16 mouse cellular contexts compared by ENCODE assay signal in the genomic region with DNA sequence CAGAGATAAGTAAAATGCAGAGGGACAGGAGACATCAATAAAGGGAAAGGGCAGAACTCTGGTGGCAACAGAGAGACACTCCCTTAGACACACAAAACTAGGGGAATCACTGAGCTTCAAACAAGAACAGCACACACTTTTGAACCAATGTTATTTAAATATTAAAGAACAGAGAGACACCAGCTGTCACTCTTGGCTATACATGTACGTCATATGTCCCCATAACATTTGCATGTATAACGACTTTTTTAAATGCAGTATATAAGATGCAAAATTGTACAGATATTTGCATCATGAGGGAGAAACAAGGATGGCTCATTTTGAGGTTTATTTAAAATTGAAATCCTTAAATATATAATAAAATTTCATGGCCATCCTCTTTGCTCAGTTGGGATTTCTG.
DNase-seq lines count a peak whose midpoint lies in the region; ATAC-seq and TF ChIP-seq lines count a peak whose summit lies in the region.
"Had no signal": no experiment of that assay in that cellular context is flagged by ENCODE, and none has a peak within 500 bp of the region (broad histone marks: within the 10 kb centered on the region; RNA-seq: fewer than 3 reads in every experiment).

No protein-coding gene starts in this region.

- H3K9ac ChIP-seq in forebrain, embryonic 14.5 days (ENCODE audit: low read length) = no peak overlapping the region
- no peak overlapping the region for H3K9ac ChIP-seq in forebrain, embryonic 12.5 days
- H3K9ac ChIP-seq in forebrain, embryonic 16.5 days (replicated peaks; ENCODE audit: low read depth, low read length) = no peak overlapping the region
- H3K9ac ChIP-seq: embryonic facial prominence, embryonic 12.5 days had no signal

- no peaks in the 10 kb centered on the region for H3K36me3 ChIP-seq in forebrain, embryonic 14.5 days (ENCODE audit: control insufficient read depth, insufficient read depth, low read length)
- no peaks in the 10 kb centered on the region for H3K36me3 ChIP-seq in forebrain, embryonic 12.5 days (replicated peaks)
- no peaks in the 10 kb centered on the region for H3K36me3 ChIP-seq in forebrain, embryonic 16.5 days (ENCODE audit: control insufficient read depth, insufficient read depth)
- H3K36me3 ChIP-seq: embryonic facial prominence, embryonic 10.5 days; embryonic facial prominence, embryonic 12.5 days had no signal

- TF ChIP-seq CTCF in brain, embryonic 14.5 days (IDR thresholded peaks at IDR 0.05; ENCODE audit: borderline replicate concordance, extremely low read depth, insufficient read depth, insufficient read length) = no peak

- H3K27ac ChIP-seq in forebrain, embryonic 14.5 days (ENCODE audit: low read depth, low read length) = no peak overlapping the region
- H3K27ac ChIP-seq in forebrain, embryonic 12.5 days = no peak overlapping the region
- no peak overlapping the region for H3K27ac ChIP-seq in forebrain, embryonic 16.5 days (ENCODE audit: low read length)
- H3K27ac ChIP-seq: embryonic facial prominence, embryonic 10.5 days; embryonic facial prominence, embryonic 12.5 days had no signal

- H3K27me3 ChIP-seq in forebrain, embryonic 14.5 days (replicated peaks; ENCODE audit: control insufficient read depth, insufficient read depth, low read length) = no peaks in the 10 kb centered on the region
- H3K27me3 ChIP-seq in forebrain, embryonic 12.5 days = no peaks in the 10 kb centered on the region
- H3K27me3 ChIP-seq in forebrain, embryonic 16.5 days (replicated peaks; ENCODE audit: control insufficient read depth, insufficient read depth, low read length) = no peaks in the 10 kb centered on the region
- H3K27me3 ChIP-seq: embryonic facial prominence, embryonic 12.5 days had no signal

- no peak overlapping the region for H3K4me2 ChIP-seq in forebrain, embryonic 14.5 days (ENCODE audit: low read length)
- H3K4me2 ChIP-seq in forebrain, embryonic 12.5 days = no peak overlapping the region
- no peak overlapping the region for H3K4me2 ChIP-seq in forebrain, embryonic 16.5 days (ENCODE audit: low read length)
- H3K4me2 ChIP-seq: embryonic facial prominence, embryonic 12.5 days had no signal

- H3K4me3 ChIP-seq in forebrain, embryonic 14.5 days (ENCODE audit: low read depth, low read length) = no peak overlapping the region
- H3K4me3 ChIP-seq in forebrain, embryonic 12.5 days (replicated peaks) = no peak overlapping the region
- H3K4me3 ChIP-seq in forebrain, embryonic 16.5 days (replicated peaks; ENCODE audit: low read length) = no peak overlapping the region
- H3K4me3 ChIP-seq: embryonic facial prominence, embryonic 10.5 days; embryonic facial prominence, embryonic 12.5 days had no signal

- no peak for TF ChIP-seq POLR2A in brain, embryonic 14.5 days (IDR thresholded peaks at IDR 0.05; ENCODE audit: borderline replicate concordance, extremely low read depth, insufficient read depth, insufficient read length, poor library complexity, severe bottlenecking)

- no peaks in the 10 kb centered on the region for H3K4me1 ChIP-seq in forebrain, embryonic 14.5 days (ENCODE audit: control insufficient read depth, insufficient read depth, low read length)
- no peaks in the 10 kb centered on the region for H3K4me1 ChIP-seq in forebrain, embryonic 12.5 days
- no peaks in the 10 kb centered on the region for H3K4me1 ChIP-seq in forebrain, embryonic 16.5 days (replicated peaks; ENCODE audit: control insufficient read depth, insufficient read depth, low read length)
- H3K4me1 ChIP-seq: embryonic facial prominence, embryonic 10.5 days; embryonic facial prominence, embryonic 12.5 days had no signal

- 70% methylated on average over 2 of the region's 2 CpGs for WGBS in forebrain, embryonic 14.5 days
- 93% methylated on average over 2 of the region's 2 CpGs for WGBS in forebrain, embryonic 12.5 days
- WGBS in forebrain, embryonic 16.5 days = 72% methylated on average over 2 of the region's 2 CpGs

- H3K9me3 ChIP-seq in forebrain, embryonic 14.5 days (replicated peaks; ENCODE audit: control insufficient read depth, low read length) = no peaks in the 10 kb centered on the region
- no peaks in the 10 kb centered on the region for H3K9me3 ChIP-seq in forebrain, embryonic 12.5 days
- no peaks in the 10 kb centered on the region for H3K9me3 ChIP-seq in forebrain, embryonic 16.5 days (ENCODE audit: control insufficient read depth, low read length)
- H3K9me3 ChIP-seq: embryonic facial prominence, embryonic 10.5 days; embryonic facial prominence, embryonic 12.5 days had no signal

- DNase-seq in forebrain, embryonic 14.5 days (ENCODE audit: low spot score) = peak; percentile 46
- DNase-seq in brain, embryonic 14.5 days (ENCODE audit: low read depth) = peak; percentile 52
- no peak for DNase-seq in lung, postnatal 25 days (ENCODE audit: low spot score)
- DNase-seq in testis, postnatal 14 days (ENCODE audit: low spot score) = no peak
- DNase-seq: adrenal gland, adult 2 months; adrenal gland, postnatal 10 days; adrenal gland, postnatal 25 days; cerebellum, adult 11-12 months; cerebellum, adult 2 months; cerebellum, adult 9-10 months; cerebellum, postnatal 10 days; cerebellum, postnatal 25 days had no signal

- peak; percentile 67; the same call in 1 of the 2 replicates for ATAC-seq in forebrain, embryonic 14.5 days
- ATAC-seq in forebrain, embryonic 12.5 days (ENCODE audit: low FRiP score) = no peak
- ATAC-seq in forebrain, embryonic 16.5 days = peak; percentile 84

Comparison
In these comparisons a context has a peak if more than half of its experiments do, and no peak if none do; other contexts are left out.
1. DNase-seq: peak in forebrain, embryonic 14.5 days (single experiment) and brain, embryonic 14.5 days (single experiment); none in lung, postnatal 25 days (single experiment) and testis, postnatal 14 days (single experiment).